Mouse (Mus musculus) stomach, embryonic 14.5 days (tissue): ENCODE data around the gene Numa1. TPM values are rescaled to one million over a fixed set of nuclear protein-coding genes. Genes with fewer than 3 reads are reported as not detected.

Experiments used
- ATAC-seq: fragments of 200-750 bp; cut with Nextera tagmentation; 2 replicates; pipeline ENCODE4 v1.8.0; 2017; ENCODE audit warnings: low read depth, moderate TSS enrichment; ENCODE audit not compliant: insufficient number of reproducible peaks, insufficient read depth, low FRiP score
- H3K27ac ChIP-seq: fragments of 300-500 bp; sonication (generic); 2 replicates; pipeline ENCODE4 v1.5.1; 2014; ENCODE audit warnings: mild to moderate bottlenecking, low read length, moderate library complexity, mixed read lengths
- H3K27me3 ChIP-seq: fragments of 300-500 bp; sonication (generic); 2 replicates; pipeline ENCODE4 v1.6.1; 2014; ENCODE audit warnings: low read length, control low read depth, mixed read lengths; ENCODE audit not compliant: control insufficient read depth, insufficient read depth
- H3K36me3 ChIP-seq: fragments of 300-500 bp; sonication (generic); 2 replicates; pipeline ENCODE4 v1.6.1; 2014; ENCODE audit warnings: mild to moderate bottlenecking, control low read depth, low read length, moderate library complexity, mixed read lengths; ENCODE audit not compliant: control insufficient read depth, insufficient read depth
- H3K4me1 ChIP-seq: fragments of 300-500 bp; sonication (generic); 2 replicates; pipeline ENCODE4 v1.6.1; 2014; ENCODE audit warnings: low read length, control low read depth, mixed read lengths; ENCODE audit not compliant: control insufficient read depth, insufficient read depth
- H3K4me2 ChIP-seq: fragments of 300-500 bp; sonication (generic); replicated peaks from 2 replicates; pipeline ENCODE4 v1.6.1; 2014; ENCODE audit warnings: low read depth, low read length, control low read depth
- H3K4me3 ChIP-seq: fragments of 300-500 bp; sonication (generic); 2 replicates; pipeline ENCODE4 v1.5.1; 2014; ENCODE audit warnings: low read depth, low read length, control low read depth
- H3K9ac ChIP-seq: fragments of 300-500 bp; sonication (generic); replicated peaks from 2 replicates; pipeline ENCODE4 v1.6.1; 2014; ENCODE audit warnings: low read depth, mild to moderate bottlenecking, control low read depth, low read length, moderate library complexity, mixed read lengths
- H3K9me3 ChIP-seq: fragments of 300-500 bp; sonication (generic); 2 replicates; pipeline ENCODE4 v1.6.1; 2016; ENCODE audit warnings: low read depth, low read length, control low read depth; ENCODE audit not compliant: control insufficient read depth
- WGBS: fragments of 180-500 bp; shearing (Covaris S2); extraction: QIAGEN DNeasy Blood & Tissue Kit; methylation state at CpG from one replicate; pipeline ENCODE4 v1.1.7; 2014; 5-methylcytosine and 5-hydroxymethylcytosine counted together
- polyA plus RNA-seq: library from polyadenylated mRNA; unstranded; fragments of >200 nt; fragmentation: Nextera tagmentation; extraction: Ambion mirVana; gene quantifications from 2 replicates; pipeline ENCODE4 v1.2.1, GENCODE M21; 2014

Numa1 gene
- 99.7 and 102 TPM in 2 replicates for polyA plus RNA-seq

GRCm38 (mm10) chr7:101933751-101934240 lies at the start of gene Numa1, which contains the start of gene Lrrc51:
Gene Numa1, plus strand, starts transcription at chr7:101934111.
Gene Lrrc51, minus strand, starts transcription at chr7:101933895.
- 0% methylated on average over 40 of the region's 40 CpGs for WGBS
- Histone ChIP-seq H3K4me2 (peak within 1 kb of the TSS; percentile 68), H3K27ac (peak within 1 kb of the TSS; percentile 62), H3K9me3 (no peaks in the 10 kb centered on the region), H3K36me3 (no peaks in the 10 kb centered on the region), H3K4me3 (peak within 1 kb of the TSS; percentile 90), H3K27me3 (no peaks in the 10 kb centered on the region), H3K9ac (peak within 1 kb of the TSS; percentile 65), H3K4me1 (peaks cover 4% of the 10 kb centered on the region; the same call in 1 of the 2 replicates)
- peak; percentile 98 for ATAC-seq

- Histone ChIP-seq H3K4me3 (no peak overlapping the region), H3K27ac (no peak overlapping the region), H3K4me1 (no peaks in the 10 kb centered on the region), H3K9ac (no peak overlapping the region), H3K36me3 (no peaks in the 10 kb centered on the region), H3K9me3 (no peaks in the 10 kb centered on the region), H3K27me3 (no peaks in the 10 kb centered on the region), H3K4me2 (no peak overlapping the region)
- no peak for ATAC-seq
- WGBS = 95% methylated on average over 4 of the region's 4 CpGs
Measured at GRCm38 (mm10) chr7:101884160-101884559, 49.8 kb upstream of the Numa1 start.

GRCm38 (mm10) chr7:101886274-101886673 lies 47.6 kb upstream of the Numa1 start:
- Histone ChIP-seq H3K4me1 (no peaks in the 10 kb centered on the region), H3K27ac (no peak overlapping the region), H3K27me3 (no peaks in the 10 kb centered on the region), H3K4me2 (no peak overlapping the region), H3K36me3 (no peaks in the 10 kb centered on the region), H3K9me3 (no peaks in the 10 kb centered on the region), H3K9ac (no peak overlapping the region), H3K4me3 (no peak overlapping the region)
- no peak for ATAC-seq
- WGBS = 88% methylated on average over 6 of the region's 6 CpGs

GRCm38 (mm10) chr7:101888460-101888859 lies 45.5 kb upstream of the Numa1 start:
- no peak overlapping the region for H3K4me2 ChIP-seq
- 83% methylated on average over 4 of the region's 4 CpGs for WGBS
- H3K27me3 ChIP-seq = no peaks in the 10 kb centered on the region
- H3K4me3 ChIP-seq = no peak overlapping the region
- no peak for ATAC-seq
- H3K27ac ChIP-seq = no peak overlapping the region
- H3K9me3 ChIP-seq = no peaks in the 10 kb centered on the region
- H3K36me3 ChIP-seq = no peaks in the 10 kb centered on the region
- no peak overlapping the region for H3K9ac ChIP-seq
- no peaks in the 10 kb centered on the region for H3K4me1 ChIP-seq

- Histone ChIP-seq H3K9ac (no peak overlapping the region; the same call in 1 of the 2 replicates), H3K9me3 (no peaks in the 10 kb centered on the region), H3K27ac (peak overlapping the region; percentile 86), H3K36me3 (no peaks in the 10 kb centered on the region), H3K27me3 (no peaks in the 10 kb centered on the region), H3K4me1 (no peaks in the 10 kb centered on the region), H3K4me3 (peak overlapping the region; percentile 46), H3K4me2 (peak overlapping the region; percentile 18; the same call in 1 of the 2 replicates)
- ATAC-seq = no peak
- WGBS = 36% methylated on average over 9 of the region's 9 CpGs
Measured at GRCm38 (mm10) chr7:101895695-101896094, 38.2 kb upstream of the Numa1 start.

- under 1% methylated on average over 57 of the region's 57 CpGs for WGBS
- Histone ChIP-seq H3K9ac (peak overlapping the region; percentile 41), H3K9me3 (no peaks in the 10 kb centered on the region), H3K27me3 (no peaks in the 10 kb centered on the region), H3K27ac (peak overlapping the region; percentile 86), H3K36me3 (no peaks in the 10 kb centered on the region), H3K4me3 (peak overlapping the region; percentile 46), H3K4me1 (no peaks in the 10 kb centered on the region), H3K4me2 (peak overlapping the region; percentile 52)
- ATAC-seq = peak; percentile 99
Measured at GRCm38 (mm10) chr7:101896104-101897066, 37.5 kb upstream of the Numa1 start.

- Histone ChIP-seq H3K27ac (no peak overlapping the region), H3K4me1 (no peaks in the 10 kb centered on the region), H3K9ac (no peak overlapping the region), H3K36me3 (no peaks in the 10 kb centered on the region; the same call in 1 of the 2 replicates), H3K4me3 (no peak overlapping the region), H3K9me3 (no peaks in the 10 kb centered on the region), H3K4me2 (no peak overlapping the region), H3K27me3 (no peaks in the 10 kb centered on the region)
- no peak for ATAC-seq
- WGBS = 86% methylated on average over 16 of the region's 16 CpGs
Measured at GRCm38 (mm10) chr7:101900331-101901097, 33.4 kb upstream of the Numa1 start.

GRCm38 (mm10) chr7:101901969-101902368 lies 31.9 kb upstream of the Numa1 start:
- H3K4me3 ChIP-seq = no peak overlapping the region
- H3K4me2 ChIP-seq = no peak overlapping the region
- 93% methylated on average over 10 of the region's 10 CpGs for WGBS
- ATAC-seq = no peak
- peaks cover 6% of the 10 kb centered on the region; the same call in 1 of the 2 replicates for H3K4me1 ChIP-seq
- no peak overlapping the region for H3K27ac ChIP-seq
- H3K9ac ChIP-seq = no peak overlapping the region
- H3K27me3 ChIP-seq = no peaks in the 10 kb centered on the region
- no peaks in the 10 kb centered on the region for H3K9me3 ChIP-seq
- H3K36me3 ChIP-seq = no peaks in the 10 kb centered on the region; the same call in 1 of the 2 replicates
